Mouse (Mus musculus) limb, embryonic 12.5 days (tissue): ENCODE data around the gene Trim15. TPM values are rescaled to one million over a fixed set of nuclear protein-coding genes. Genes with fewer than 3 reads are reported as not detected.

Experiments
- ATAC-seq: fragments of 200-750 bp; cut with Nextera tagmentation; 2 replicates; pipeline ENCODE4 v1.8.0; 2017; ENCODE audit warnings: low read depth, moderate TSS enrichment; ENCODE audit not compliant: insufficient number of reproducible peaks, insufficient read depth, low FRiP score, low TSS enrichment
- H3K27ac ChIP-seq: fragments of 300-500 bp; sonication (generic); 2 replicates; pipeline ENCODE4 v1.5.1; 2016; ENCODE audit warnings: mild to moderate bottlenecking, moderate library complexity
- H3K27me3 ChIP-seq: fragments of 300-500 bp; sonication (generic); 2 replicates; pipeline ENCODE4 v1.6.1; 2016; ENCODE audit warnings: mild to moderate bottlenecking, moderate library complexity
- H3K36me3 ChIP-seq: fragments of 300-500 bp; sonication (generic); 2 replicates; pipeline ENCODE4 v1.6.1; 2016; ENCODE audit warnings: mild to moderate bottlenecking, moderate library complexity
- H3K4me1 ChIP-seq: fragments of 300-500 bp; sonication (generic); replicated peaks from 2 replicates; pipeline ENCODE4 v1.6.1; 2016
- H3K4me2 ChIP-seq: fragments of 300-500 bp; sonication (generic); 2 replicates; pipeline ENCODE4 v1.6.1; 2016; ENCODE audit warnings: mild to moderate bottlenecking, moderate library complexity
- H3K4me3 ChIP-seq: fragments of 300-500 bp; sonication (generic); replicated peaks from 2 replicates; pipeline ENCODE4 v1.5.1; 2016; ENCODE audit warnings: mild to moderate bottlenecking
- H3K9ac ChIP-seq: fragments of 300-500 bp; sonication (generic); replicated peaks from 2 replicates; pipeline ENCODE4 v1.6.1; 2016; ENCODE audit warnings: mild to moderate bottlenecking, moderate library complexity
- H3K9me3 ChIP-seq: fragments of 300-500 bp; sonication (generic); 2 replicates; pipeline ENCODE4 v1.6.1; 2016; ENCODE audit warnings: mild to moderate bottlenecking, moderate library complexity
- WGBS: fragments of 180-500 bp; shearing (Covaris S2); methylation state at CpG from one replicate; pipeline ENCODE4 v1.1.7; 2016; 5-methylcytosine and 5-hydroxymethylcytosine counted together
- polyA plus RNA-seq: library from polyadenylated mRNA; unstranded; fragments of >200 nt; fragmentation: Nextera tagmentation; extraction: Ambion mirVana; gene quantifications from 2 replicates; pipeline ENCODE4 v1.2.1, GENCODE M21; 2016

Gene Trim15
- polyA plus RNA-seq, 1 experiment from 2014 or later = 0.41 TPM

- Histone ChIP-seq H3K36me3 (no peaks in the 10 kb centered on the region), H3K9ac (no peak overlapping the region), H3K4me2 (no peak overlapping the region), H3K27me3 (peaks cover 5% of the 10 kb centered on the region), H3K9me3 (no peaks in the 10 kb centered on the region), H3K27ac (no peak overlapping the region), H3K4me1 (no peaks in the 10 kb centered on the region), H3K4me3 (no peak overlapping the region)
- 35% methylated on average over 4 of the region's 4 CpGs for WGBS
- ATAC-seq = no peak
Measured at GRCm38 (mm10) chr17:36825525-36825924, 41.5 kb downstream of the Trim15 start.

GRCm38 (mm10) chr17:36824005-36824404 is 43.0 kb downstream of the Trim15 start:
- ATAC-seq = no peak
- Histone ChIP-seq H3K4me3 (no peak overlapping the region), H3K27ac (no peak overlapping the region), H3K27me3 (peaks cover 7% of the 10 kb centered on the region), H3K4me2 (no peak overlapping the region), H3K9me3 (no peaks in the 10 kb centered on the region), H3K9ac (no peak overlapping the region), H3K4me1 (no peaks in the 10 kb centered on the region), H3K36me3 (no peaks in the 10 kb centered on the region)

GRCm38 (mm10) chr17:36811871-36812270 is 55.1 kb downstream of the Trim15 start, which contains the start of gene H2-M10.6:
H2-M10.6 (plus strand) TSS chr17:36812171.
- ATAC-seq = no peak
- no peak within 1 kb of the TSS for H3K4me2 ChIP-seq
- no peak within 1 kb of the TSS for H3K27ac ChIP-seq
- no peak within 1 kb of the TSS for H3K4me3 ChIP-seq
- H3K4me1 ChIP-seq = no peaks in the 10 kb centered on the region
- H3K9me3 ChIP-seq = no peaks in the 10 kb centered on the region
- H3K27me3 ChIP-seq = no peaks in the 10 kb centered on the region
- no peaks in the 10 kb centered on the region for H3K36me3 ChIP-seq
- H3K9ac ChIP-seq = no peak within 1 kb of the TSS

Other genes with a start within 250 kb of the Trim15 start
- gene H2-M9, start 224.5 kb downstream of the Trim15 start, polyA plus RNA-seq = not detected in 2 replicates
- gene H2-M1, start 195.0 kb downstream of the Trim15 start, polyA plus RNA-seq = not detected in 2 replicates
- gene H2-M10.5, start 94.3 kb downstream of the Trim15 start, polyA plus RNA-seq = not detected in 2 replicates
- gene H2-M10.6, start 55.0 kb downstream of the Trim15 start, polyA plus RNA-seq = not detected in 2 replicates
- gene Trim26, start 30.1 kb downstream of the Trim15 start, polyA plus RNA-seq = 49.5 and 57.3 TPM in 2 replicates
- gene Trim10, start 2.4 kb upstream of the Trim15 start, polyA plus RNA-seq = 5.8 and 6.7 TPM in 2 replicates
- not detected in 2 replicates for gene Trim40, start 22.9 kb upstream of the Trim15 start, polyA plus RNA-seq
- gene Trim31, start 30.9 kb upstream of the Trim15 start, polyA plus RNA-seq = not detected in 2 replicates
- 0.73 and 1.3 TPM in 2 replicates for gene Rnf39, start 75.7 kb upstream of the Trim15 start, polyA plus RNA-seq
- gene Ppp1r11, start 84.5 kb upstream of the Trim15 start, polyA plus RNA-seq = 109 and 116 TPM in 2 replicates
- 114 and 115 TPM in 2 replicates for gene Znrd1, start 91.3 kb upstream of the Trim15 start, polyA plus RNA-seq
- 7.0 and 7.4 TPM in 2 replicates for gene Znrd1as, start 91.4 kb upstream of the Trim15 start, polyA plus RNA-seq
- not detected in 2 replicates for gene 2410137M14Rik, start 114.0 kb upstream of the Trim15 start, polyA plus RNA-seq
- gene H2-M5, start 122.3 kb upstream of the Trim15 start, polyA plus RNA-seq = 1.4 and 1.9 TPM in 2 replicates
- 124 and 130 TPM in 2 replicates for gene Zfp57, start 134.0 kb upstream of the Trim15 start, polyA plus RNA-seq
- 0.24 TPM in 1 of 2 replicates, not detected in the other for gene Mog, start 156.2 kb upstream of the Trim15 start, polyA plus RNA-seq
- 18.0 and 18.1 TPM in 2 replicates for gene Gabbr1, start 178.8 kb upstream of the Trim15 start, polyA plus RNA-seq
- 0.08 TPM in 1 of 2 replicates, not detected in the other for gene Olfr90, start 221.3 kb upstream of the Trim15 start, polyA plus RNA-seq
- gene Olfr91, start 231.1 kb upstream of the Trim15 start, polyA plus RNA-seq = not detected in 2 replicates